Mouse (Mus musculus): Measurements from ENCODE around the gene Cyp2d9. TPM values are rescaled to one million over a fixed set of nuclear protein-coding genes. Genes with fewer than 3 reads are reported as not detected.
"Not testable (repeated sequence)": the region's sequence is repeated elsewhere in the genome, so short reads cannot be mapped to it uniquely, and the experiment has no call there.

Gene Cyp2d9
- polyA plus RNA-seq, 1 experiment from 2014 or later: not detected

DNA sequence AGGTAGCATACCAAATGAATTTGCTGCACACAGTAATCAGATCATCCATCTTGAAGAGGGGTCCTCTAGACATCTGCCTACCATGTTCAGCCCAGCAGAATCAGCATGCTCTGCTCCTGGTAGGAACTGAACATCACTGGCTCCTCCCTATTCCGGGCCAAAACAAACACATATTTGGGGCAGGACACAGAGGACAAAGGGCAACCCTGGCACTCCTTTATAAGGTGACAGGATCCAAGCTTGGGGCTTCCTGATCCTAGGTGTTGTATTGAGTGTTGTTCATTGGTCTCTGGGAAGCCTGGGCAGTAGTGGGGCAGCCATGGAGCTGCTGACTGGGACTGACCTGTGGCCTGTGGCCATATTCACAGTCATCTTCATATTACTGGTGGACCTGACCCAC, 18.9 kb downstream of the Cyp2d9 start:
- not testable (repeated sequence) for H3K4me3 ChIP-seq; H3K36me3 ChIP-seq; H3K27ac ChIP-seq; H3K4me2 ChIP-seq; H3K27me3 ChIP-seq; H3K4me1 ChIP-seq (replicated peaks); ATAC-seq (ENCODE audit: low FRiP score); H3K9me3 ChIP-seq; H3K9ac ChIP-seq
- 88% methylated on average over 1 of the region's 1 CpGs for WGBS

- H3K4me1 ChIP-seq (replicated peaks); H3K9me3 ChIP-seq; H3K27ac ChIP-seq; H3K27me3 ChIP-seq; H3K4me3 ChIP-seq; ATAC-seq (ENCODE audit: low FRiP score); H3K36me3 ChIP-seq; H3K4me2 ChIP-seq; H3K9ac ChIP-seq: not testable (repeated sequence)
- 90% methylated on average over 6 of the region's 6 CpGs for whole genome bisulfite sequencing
Observed at GRCm38 (mm10) chr15:82453501-82453900, 20.3 kb downstream of the Cyp2d9 start.

DNA sequence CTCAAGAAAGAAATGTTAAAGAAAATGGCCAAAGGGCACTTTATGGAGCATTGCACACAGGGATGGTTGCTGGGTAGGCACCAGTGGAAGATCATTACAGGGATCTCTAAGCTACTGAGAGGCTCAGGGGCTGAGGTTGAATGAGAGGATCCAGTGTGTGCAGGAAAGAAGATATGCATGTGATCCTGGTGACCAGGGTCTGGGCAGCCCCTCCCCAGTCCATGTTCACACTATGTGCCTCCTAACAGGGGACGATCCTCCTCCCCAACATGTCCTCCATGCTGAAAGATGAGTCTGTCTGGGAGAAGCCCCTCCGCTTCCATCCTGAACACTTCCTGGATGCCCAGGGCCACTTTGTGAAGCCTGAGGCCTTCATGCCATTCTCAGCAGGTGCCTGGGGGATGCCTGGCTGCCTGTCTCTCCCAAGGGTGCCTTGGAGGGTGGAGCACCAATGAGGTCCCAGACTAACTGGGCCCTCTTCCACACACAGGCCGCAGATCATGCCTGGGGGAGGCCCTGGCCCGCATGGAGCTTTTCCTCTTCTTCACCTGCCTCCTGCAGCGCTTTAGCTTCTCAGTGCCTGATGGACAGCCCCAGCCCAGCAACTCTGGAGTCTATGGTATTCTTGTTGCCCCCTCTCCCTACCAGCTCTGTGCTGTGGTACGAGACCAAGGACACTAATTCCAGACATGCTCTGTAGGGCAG, 23.0 kb downstream of the Cyp2d9 start:
- 90% methylated on average over 6 of the region's 6 CpGs for whole genome bisulfite sequencing
- not testable (repeated sequence) for ATAC-seq (ENCODE audit: low FRiP score); H3K4me2 ChIP-seq

GRCm38 (mm10) chr15:82457064-82458021, 24.1 kb downstream of the Cyp2d9 start:
- Histone ChIP-seq H3K36me3 (no peaks in the 10 kb centered on the region), H3K27me3 (no peaks in the 10 kb centered on the region), H3K4me2 (no peak overlapping the region), H3K4me3 (no peak overlapping the region), H3K9ac (no peak overlapping the region), H3K27ac (no peak overlapping the region), H3K4me1 (replicated peaks) (no peaks in the 10 kb centered on the region), H3K9me3 (no peaks in the 10 kb centered on the region)
- no peak for ATAC-seq (ENCODE audit: low FRiP score)
- 84% methylated on average over 5 of the region's 5 CpGs for WGBS

More for the DNA sequence above, 23.0 kb downstream of the Cyp2d9 start:
- H3K27me3 ChIP-seq; H3K9ac ChIP-seq; H3K4me1 ChIP-seq (replicated peaks); H3K4me3 ChIP-seq; H3K27ac ChIP-seq; H3K9me3 ChIP-seq; H3K36me3 ChIP-seq: not testable (repeated sequence)

- H3K4me1 ChIP-seq (replicated peaks); H3K27ac ChIP-seq; H3K4me3 ChIP-seq; H3K36me3 ChIP-seq; H3K9ac ChIP-seq; H3K27me3 ChIP-seq; ATAC-seq (ENCODE audit: low FRiP score); H3K9me3 ChIP-seq; H3K4me2 ChIP-seq: not testable (repeated sequence)
- WGBS: 85% methylated on average over 12 of the region's 12 CpGs
Observed at GRCm38 (mm10) chr15:82459266-82459665, 26.0 kb downstream of the Cyp2d9 start.

- H3K9me3 ChIP-seq: no peaks in the 10 kb centered on the region
- H3K27ac ChIP-seq: no peak overlapping the region
- H3K4me2 ChIP-seq: no peak overlapping the region
- H3K4me3 ChIP-seq: no peak overlapping the region
- no peaks in the 10 kb centered on the region for H3K36me3 ChIP-seq
- no peaks in the 10 kb centered on the region for H3K27me3 ChIP-seq
- 79% methylated on average over 2 of the region's 2 CpGs for WGBS
- ATAC-seq (ENCODE audit: low FRiP score): no peak
- no peaks in the 10 kb centered on the region for H3K4me1 ChIP-seq (replicated peaks)
- no peak overlapping the region for H3K9ac ChIP-seq
Observed at GRCm38 (mm10) chr15:82464701-82465100, 31.5 kb downstream of the Cyp2d9 start.

DNA sequence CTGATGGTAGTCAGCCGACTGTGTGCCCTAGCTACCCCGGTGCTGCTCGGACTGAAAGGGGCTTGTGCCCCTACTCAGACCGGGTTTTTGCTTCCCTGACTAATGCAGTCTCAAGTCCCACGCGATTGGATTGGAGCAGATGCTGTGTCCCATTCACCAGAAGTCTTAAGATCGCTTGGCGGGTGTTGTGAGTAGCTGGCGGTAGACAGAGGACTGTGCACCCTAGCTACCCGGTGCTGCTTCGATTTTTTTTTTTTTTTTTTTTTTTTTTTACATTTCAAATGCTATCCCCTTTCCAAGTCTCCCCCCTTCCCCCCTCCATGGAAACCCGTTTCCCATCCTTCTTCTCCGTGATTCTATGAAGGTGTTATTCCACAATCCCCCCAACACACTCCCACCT, 61.0 kb downstream of the Cyp2d9 start:
- H3K4me3 ChIP-seq; H3K27ac ChIP-seq; H3K27me3 ChIP-seq; H3K9ac ChIP-seq; H3K4me2 ChIP-seq; H3K36me3 ChIP-seq; H3K9me3 ChIP-seq; H3K4me1 ChIP-seq (replicated peaks); ATAC-seq (ENCODE audit: low FRiP score): not testable (repeated sequence)
- WGBS: 69% methylated on average over 13 of the region's 13 CpGs

Small RNA genes lying within 50 kb of the gene (microRNA-seq; reads per million reads assigned to microRNA genes)
- gene Gm25990 (not detected), gene Gm27331 (not detected), gene Gm27622 (not detected), gene Gm27825 (not detected), gene Mir7684 (not detected)

Other genes starting within 250 kb of the Cyp2d9 start
- 0.93 and 1.8 TPM in 2 replicates for gene Shisa8, start 220.6 kb upstream of the Cyp2d9 start, polyA plus RNA-seq (2015; fragmentation: Nextera tagmentation; extraction: Ambion mirVana)
- gene Tnfrsf13c, start 209.1 kb upstream of the Cyp2d9 start, polyA plus RNA-seq (2015; fragmentation: Nextera tagmentation; extraction: Ambion mirVana): not detected in 2 replicates
- gene Cenpm, start 188.7 kb upstream of the Cyp2d9 start, polyA plus RNA-seq (2015; fragmentation: Nextera tagmentation; extraction: Ambion mirVana): 20.0 and 22.0 TPM in 2 replicates
- gene 1500009C09Rik, start 181.0 kb upstream of the Cyp2d9 start, polyA plus RNA-seq (2015; fragmentation: Nextera tagmentation; extraction: Ambion mirVana): 8.9 and 9.2 TPM in 2 replicates
- gene Sept3, start 158.5 kb upstream of the Cyp2d9 start, polyA plus RNA-seq (2015; fragmentation: Nextera tagmentation; extraction: Ambion mirVana): 329 and 346 TPM in 2 replicates
- gene Wbp2nl, start 134.5 kb upstream of the Cyp2d9 start, polyA plus RNA-seq (2015; fragmentation: Nextera tagmentation; extraction: Ambion mirVana): 0.16 and 0.18 TPM in 2 replicates
- 29.3 and 30.2 TPM in 2 replicates for gene Naga, start 94.5 kb upstream of the Cyp2d9 start, polyA plus RNA-seq (2015; fragmentation: Nextera tagmentation; extraction: Ambion mirVana)
- gene Pheta2, start 94.5 kb upstream of the Cyp2d9 start, polyA plus RNA-seq (2015; fragmentation: Nextera tagmentation; extraction: Ambion mirVana): 1.9 and 2.3 TPM in 2 replicates
- gene Smdt1, start 94.5 kb upstream of the Cyp2d9 start, polyA plus RNA-seq (2015; fragmentation: Nextera tagmentation; extraction: Ambion mirVana): 348 and 365 TPM in 2 replicates
- gene Ndufa6, start 79.1 kb upstream of the Cyp2d9 start, polyA plus RNA-seq (2015; fragmentation: Nextera tagmentation; extraction: Ambion mirVana): 363 and 382 TPM in 2 replicates
- gene Cyp2d22, start 53.2 kb upstream of the Cyp2d9 start, polyA plus RNA-seq (2015; fragmentation: Nextera tagmentation; extraction: Ambion mirVana): 2.1 and 2.6 TPM in 2 replicates
- gene Cyp2d11, start 39.4 kb upstream of the Cyp2d9 start, polyA plus RNA-seq (2015; fragmentation: Nextera tagmentation; extraction: Ambion mirVana): not detected in 2 replicates
- not detected in 2 replicates for gene Cyp2d10, start 26.2 kb upstream of the Cyp2d9 start, polyA plus RNA-seq (2015; fragmentation: Nextera tagmentation; extraction: Ambion mirVana)
- not detected in 2 replicates for gene Cyp2d12, start 121.6 kb downstream of the Cyp2d9 start, polyA plus RNA-seq (2015; fragmentation: Nextera tagmentation; extraction: Ambion mirVana)
- gene Cyp2d34, start 187.5 kb downstream of the Cyp2d9 start, polyA plus RNA-seq (2015; fragmentation: Nextera tagmentation; extraction: Ambion mirVana): not detected in 2 replicates

Data from hindbrain, embryonic 13.5 days (tissue).